Mouse (Mus musculus) layer of hippocampus, adult 8-10 months (tissue): ENCODE measurements at regions not wholly inside any gene's neighbourhood (a gene's known extent, or its start where the extent isn't known, plus 50 kb on each side); places are given as distances from the start of the nearest gene placed in this dataset.

ENCODE experiments used
- DNase-seq, 2 experiments: peaks; one replicate each; pipeline ENCODE4 v3.0.0; 2022; ENCODE audit warnings: low spot score in 2 of 2

DNA sequence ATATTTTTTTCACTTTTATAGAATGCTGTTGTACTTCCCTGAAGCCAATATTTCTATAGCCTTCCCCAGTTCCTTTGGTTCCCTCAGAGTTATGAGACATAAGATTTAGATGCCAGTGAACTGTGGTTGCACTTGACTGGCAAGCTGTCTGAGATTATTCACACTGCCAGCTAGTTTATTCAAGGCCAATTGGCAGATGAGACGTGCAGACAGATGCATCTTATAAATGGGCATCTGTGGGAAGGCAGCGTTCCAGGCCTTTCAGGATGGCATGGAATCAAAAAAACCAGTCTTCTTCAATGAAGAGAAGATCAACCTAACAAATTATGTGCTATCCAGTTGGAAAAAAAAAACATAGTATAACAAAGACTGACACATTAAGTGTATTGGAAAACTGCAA lies 1225.6 kb upstream of the 1700009N14Rik start:
- peak; percentile 54 to 70 for DNase-seq
